Mouse (Mus musculus) left cerebral cortex, adult 6 months (tissue): ENCODE results near the gene Mmgt2. TPM values are rescaled to one million over a fixed set of nuclear protein-coding genes. Genes with fewer than 3 reads are reported as not detected.

Experiments used
- long read RNA-seq, 2 experiments: library from polyadenylated mRNA; unstranded; transcript quantifications; one replicate each; pipeline ENCODE4 v2.0.0; 2019 to 2020
- polyA plus RNA-seq: library from polyadenylated mRNA; unstranded; fragments of <200 nt; fragmentation: Nextera tagmentation; gene quantifications from 2 replicates; pipeline ENCODE4 v1.2.3, GENCODE M21; 2021

Gene Mmgt2
- polyA plus RNA-seq = 50.6 and 57.4 TPM in 2 replicates
- long read RNA-seq, experiment 1, transcript Mmgt2-201 (2 exons, 343 nt) = major isoform, 6 of 27 reads
- long read RNA-seq, experiment 1, transcript Mmgt2-207 (2 exons, 589 nt) = minor isoform, 5 of 27 reads
- long read RNA-seq, experiment 1, partial matches to known transcripts = 1 of 27 reads
- long read RNA-seq, experiment 1, other reads (novel, unspliced or antisense) = 14 of 27 reads
- long read RNA-seq, experiment 2, transcript Mmgt2-201 (2 exons, 343 nt) = major isoform, 9 of 18 reads
- long read RNA-seq, experiment 2, partial matches to known transcripts = 0 of 18 reads
- long read RNA-seq, experiment 2, other reads (novel, unspliced or antisense) = 7 of 18 reads

DNA sequence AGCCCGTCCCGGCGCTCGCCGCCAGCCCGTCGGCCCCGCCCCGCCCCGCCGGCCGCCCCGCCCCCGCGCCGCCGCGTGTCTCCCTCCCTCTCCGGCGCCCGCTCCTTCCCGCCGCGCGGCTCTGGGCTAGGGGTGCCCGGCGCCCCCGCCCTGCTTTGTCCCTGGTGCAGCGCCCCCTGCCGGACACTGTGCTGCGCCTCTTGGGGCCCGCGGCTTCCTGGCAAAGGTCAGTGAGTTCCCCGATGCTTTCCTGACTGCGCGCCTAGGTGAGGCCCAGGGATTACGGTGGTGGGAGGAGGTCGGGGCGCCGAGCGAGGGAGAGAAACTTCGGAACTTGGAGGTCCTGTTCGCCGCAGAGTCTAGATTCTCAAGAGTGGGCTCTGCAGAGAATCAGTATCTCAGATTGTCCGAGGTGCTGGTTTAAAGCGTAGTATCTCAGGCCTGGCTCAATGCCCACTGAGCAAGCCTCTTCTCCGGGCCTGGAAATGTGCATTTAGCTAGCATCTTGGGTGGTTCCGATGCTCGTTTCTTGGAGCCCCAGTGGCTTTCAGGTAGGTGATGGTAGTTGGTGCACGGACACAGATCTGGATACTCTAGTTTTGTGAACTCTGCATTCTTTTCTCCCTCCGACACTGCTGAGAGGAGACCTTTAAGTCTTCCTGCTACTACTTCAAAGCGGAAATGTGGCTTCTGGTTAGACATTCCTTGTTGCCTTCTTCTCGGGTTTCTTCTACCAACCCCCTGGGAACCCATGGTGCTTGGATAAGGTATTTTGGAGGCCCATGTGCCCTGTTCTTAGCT is at the start of gene Mmgt2:
Gene Mmgt2, plus strand, starts transcription at position 74 of the 801 bp plus-strand sequence.

GRCm38 (mm10) chr11:62647661-62648590 is 538 bp upstream of the Mmgt2 start, which contains the start of gene Lrrc75a:
Gene Lrrc75a (minus strand): TSS chr11:62648523.

Other genes with a start within 250 kb of the Mmgt2 start
- gene Pigl, start 190.2 kb upstream of the Mmgt2 start, polyA plus RNA-seq = 3.4 and 3.9 TPM in 2 replicates
- gene Ncor1, start 190.1 kb upstream of the Mmgt2 start, polyA plus RNA-seq = 51.6 and 98.2 TPM in 2 replicates
- gene Cenpv, start 109.4 kb upstream of the Mmgt2 start, polyA plus RNA-seq = 7.4 and 9.6 TPM in 2 replicates
- gene Ubb, start 97.5 kb upstream of the Mmgt2 start, polyA plus RNA-seq = 3,078 and 4,681 TPM in 2 replicates
- 10.4 and 11.2 TPM in 2 replicates for gene Trpv2, start 74.2 kb upstream of the Mmgt2 start, polyA plus RNA-seq
- gene Lrrc75a, start 141 bp upstream of the Mmgt2 start, polyA plus RNA-seq = 5.9 and 8.5 TPM in 2 replicates
- 4.4 and 4.5 TPM in 2 replicates for gene Zfp287, start 83.2 kb downstream of the Mmgt2 start, polyA plus RNA-seq
- gene Gm10428, start 104.4 kb downstream of the Mmgt2 start, polyA plus RNA-seq = not detected in 2 replicates
- gene Zfp286, start 140.8 kb downstream of the Mmgt2 start, polyA plus RNA-seq = 11.4 and 17.0 TPM in 2 replicates
- 0.64 and 0.79 TPM in 2 replicates for gene Trim16, start 171.6 kb downstream of the Mmgt2 start, polyA plus RNA-seq
- 0.17 and 0.18 TPM in 2 replicates for gene Fbxw10, start 198.4 kb downstream of the Mmgt2 start, polyA plus RNA-seq
- gene Tvp23b, start 230.8 kb downstream of the Mmgt2 start, polyA plus RNA-seq = 50.1 and 52.4 TPM in 2 replicates